Mouse (Mus musculus) forebrain, embryonic 14.5 days (tissue): ENCODE data around the gene Olfr543. TPM values are rescaled to one million over a fixed set of nuclear protein-coding genes. Genes with fewer than 3 reads are reported as not detected.
A peak's percentile ranks its signal among the peaks of the same experiment; 100 is the strongest.

Experiments used
- ATAC-seq: fragments of 200-750 bp; cut with Nextera tagmentation; 2 replicates; pipeline ENCODE4 v1.8.0; 2017; ENCODE audit warnings: mild to moderate bottlenecking, moderate library complexity
- DNase-seq: peaks from one replicate; pipeline ENCODE4 v3.0.0-alpha.2; 2015; ENCODE audit warnings: low spot score
- H3K27ac ChIP-seq: fragments of 300-500 bp; sonication (generic); 2 replicates; pipeline ENCODE4 v1.5.1; 2014; ENCODE audit warnings: low read depth, mild to moderate bottlenecking, control low read depth, low read length, moderate library complexity
- H3K27me3 ChIP-seq: fragments of 300-500 bp; sonication (generic); replicated peaks from 2 replicates; pipeline ENCODE4 v1.6.1; 2014; ENCODE audit warnings: low read length, control low read depth, mixed read lengths; ENCODE audit not compliant: control insufficient read depth, insufficient read depth
- H3K36me3 ChIP-seq: fragments of 300-500 bp; sonication (generic); 2 replicates; pipeline ENCODE4 v1.6.1; 2014; ENCODE audit warnings: low read length, control low read depth; ENCODE audit not compliant: control insufficient read depth, insufficient read depth
- H3K4me1 ChIP-seq: fragments of 300-500 bp; sonication (generic); 2 replicates; pipeline ENCODE4 v1.6.1; 2014; ENCODE audit warnings: antibody characterized with exemption, low read length, control low read depth; ENCODE audit not compliant: control insufficient read depth, insufficient read depth
- H3K4me2 ChIP-seq: fragments of 300-500 bp; sonication (generic); 2 replicates; pipeline ENCODE4 v1.6.1; 2014; ENCODE audit warnings: mild to moderate bottlenecking, control low read depth, low read length
- H3K4me3 ChIP-seq: fragments of 300-500 bp; sonication (generic); 2 replicates; pipeline ENCODE4 v1.5.1; 2014; ENCODE audit warnings: low read depth, low read length, control low read depth
- H3K9ac ChIP-seq: fragments of 300-500 bp; sonication (generic); 2 replicates; pipeline ENCODE4 v1.6.1; 2014; ENCODE audit warnings: mild to moderate bottlenecking, low read length, control low read depth, moderate library complexity
- H3K9me3 ChIP-seq: fragments of 300-500 bp; sonication (generic); replicated peaks from 2 replicates; pipeline ENCODE4 v1.6.1; 2016; ENCODE audit warnings: low read length, control low read depth, mixed read lengths; ENCODE audit not compliant: control insufficient read depth
- WGBS: fragments of 180-500 bp; shearing (Covaris S2); extraction: QIAGEN DNeasy Blood & Tissue Kit; methylation state at CpG from one replicate; pipeline ENCODE4 v1.1.7; 2014; 5-methylcytosine and 5-hydroxymethylcytosine counted together
- polyA plus RNA-seq: library from polyadenylated mRNA; unstranded; fragments of >200 nt; fragmentation: Nextera tagmentation; extraction: Ambion mirVana; gene quantifications from 2 replicates; pipeline ENCODE4 v1.2.1, GENCODE M21; 2014

The Olfr543 gene
- polyA plus RNA-seq, 1 experiment from 2014 or later = not detected

- peaks cover 57% of the 10 kb centered on the region for H3K36me3 ChIP-seq
- no peak overlapping the region for H3K9ac ChIP-seq
- no peak for DNase-seq
- no peak for ATAC-seq
- WGBS = 96% methylated on average over 9 of the region's 9 CpGs
- H3K27me3 ChIP-seq = no peaks in the 10 kb centered on the region
- H3K9me3 ChIP-seq = no peaks in the 10 kb centered on the region
- H3K4me3 ChIP-seq = no peak overlapping the region
- H3K27ac ChIP-seq = no peak overlapping the region
- H3K4me2 ChIP-seq = no peak overlapping the region
- peaks cover 9% of the 10 kb centered on the region; the same call in 1 of the 2 replicates for H3K4me1 ChIP-seq
Measured at GRCm38 (mm10) chr7:102446438-102446837, 35.0 kb downstream of the Olfr543 start.

- Histone ChIP-seq H3K4me1 (peaks cover 9% of the 10 kb centered on the region; the same call in 1 of the 2 replicates), H3K4me2 (no peak overlapping the region), H3K36me3 (peaks cover 37% of the 10 kb centered on the region), H3K27ac (no peak overlapping the region), H3K27me3 (no peaks in the 10 kb centered on the region), H3K9me3 (no peaks in the 10 kb centered on the region), H3K4me3 (no peak overlapping the region), H3K9ac (no peak overlapping the region)
- WGBS = 89% methylated on average over 2 of the region's 2 CpGs
- ATAC-seq = no peak
- no peak for DNase-seq
Measured at GRCm38 (mm10) chr7:102444301-102444700, 37.2 kb downstream of the Olfr543 start.

GRCm38 (mm10) chr7:102442432-102442831 lies 39.0 kb downstream of the Olfr543 start:
- under 1% methylated on average over 4 of the region's 4 CpGs for WGBS
- Histone ChIP-seq H3K4me3 (peak overlapping the region; percentile 78), H3K9ac (peak overlapping the region; percentile 88), H3K4me1 (peaks cover 9% of the 10 kb centered on the region; the same call in 1 of the 2 replicates), H3K4me2 (peak overlapping the region; percentile 61), H3K27me3 (no peaks in the 10 kb centered on the region), H3K36me3 (peaks cover 25% of the 10 kb centered on the region), H3K9me3 (no peaks in the 10 kb centered on the region), H3K27ac (no peak overlapping the region)
- no peak for DNase-seq
- no peak for ATAC-seq

GRCm38 (mm10) chr7:102441657-102442391 lies 39.7 kb downstream of the Olfr543 start, which contains the start of gene Rrm1:
Gene Rrm1 (plus strand): TSS chr7:102441695.
- DNase-seq = peak; percentile 99
- peak within 1 kb of the TSS; percentile 88 for H3K9ac ChIP-seq

GRCm38 (mm10) chr7:102440822-102441656 lies 40.4 kb downstream of the Olfr543 start:
- Histone ChIP-seq H3K36me3 (peaks cover 14% of the 10 kb centered on the region), H3K4me2 (peak overlapping the region; percentile 27; the same call in 1 of the 2 replicates), H3K27ac (no peak overlapping the region), H3K4me1 (peaks cover 9% of the 10 kb centered on the region; the same call in 1 of the 2 replicates), H3K9ac (0 out of 2 replicates have a peak overlapping the region, but pooled peaks have one; percentile 88), H3K9me3 (no peaks in the 10 kb centered on the region), H3K4me3 (peak overlapping the region; percentile 78), H3K27me3 (no peaks in the 10 kb centered on the region)
- 56% methylated on average over 15 of the region's 15 CpGs for WGBS
- DNase-seq = peak; percentile 11
- peak; percentile 2; the same call in 1 of the 2 replicates for ATAC-seq

More at GRCm38 (mm10) chr7:102441657-102442391, 39.7 kb downstream of the Olfr543 start, which contains the start of gene Rrm1:
- H3K4me1 ChIP-seq = peaks cover 9% of the 10 kb centered on the region; the same call in 1 of the 2 replicates
- WGBS = under 1% methylated on average over 49 of the region's 56 CpGs
- H3K27me3 ChIP-seq = no peaks in the 10 kb centered on the region
- peak within 1 kb of the TSS; percentile 77; the same call in 1 of the 2 replicates for H3K27ac ChIP-seq
- H3K9me3 ChIP-seq = no peaks in the 10 kb centered on the region
- H3K4me3 ChIP-seq = peak within 1 kb of the TSS; percentile 78
- ATAC-seq = peak; percentile 99
- H3K36me3 ChIP-seq = peaks cover 21% of the 10 kb centered on the region
- H3K4me2 ChIP-seq = peak within 1 kb of the TSS; percentile 61

- Histone ChIP-seq H3K4me2 (no peak overlapping the region), H3K27me3 (no peaks in the 10 kb centered on the region), H3K4me1 (no peaks in the 10 kb centered on the region), H3K27ac (no peak overlapping the region), H3K9ac (no peak overlapping the region), H3K4me3 (no peak overlapping the region), H3K9me3 (no peaks in the 10 kb centered on the region), H3K36me3 (no peaks in the 10 kb centered on the region)
- 84% methylated on average over 2 of the region's 2 CpGs for WGBS
- ATAC-seq = no peak
- no peak for DNase-seq
Measured at GRCm38 (mm10) chr7:102434344-102434743, 47.1 kb downstream of the Olfr543 start.

Other genes starting within 250 kb of the Olfr543 start
- gene Rhog, start 225.6 kb downstream of the Olfr543 start, polyA plus RNA-seq = 22.0 and 24.8 TPM in 2 replicates
- gene Stim1, start 213.9 kb downstream of the Olfr543 start, polyA plus RNA-seq = 6.5 and 8.8 TPM in 2 replicates
- gene Rrm1, start 40.0 kb downstream of the Olfr543 start, polyA plus RNA-seq = 96.7 and 98.6 TPM in 2 replicates
- 0.09 TPM in 1 of 2 replicates, not detected in the other for gene Olfr544, start 6.6 kb upstream of the Olfr543 start, polyA plus RNA-seq
- gene Olfr545, start 17.9 kb upstream of the Olfr543 start, polyA plus RNA-seq = 0.23 TPM in 1 of 2 replicates, not detected in the other
- not detected in 2 replicates for gene Olfr547, start 53.1 kb upstream of the Olfr543 start, polyA plus RNA-seq
- gene Olfr548-ps1, start 59.2 kb upstream of the Olfr543 start, polyA plus RNA-seq = not detected in 2 replicates
- gene Olfr549, start 68.2 kb upstream of the Olfr543 start, polyA plus RNA-seq = not detected in 2 replicates
- not detected in 2 replicates for gene Trim21, start 83.8 kb upstream of the Olfr543 start, polyA plus RNA-seq
- gene Olfr550, start 89.8 kb upstream of the Olfr543 start, polyA plus RNA-seq = not detected in 2 replicates
- not detected in 2 replicates for gene Olfr551, start 110.2 kb upstream of the Olfr543 start, polyA plus RNA-seq
- gene Olfr552, start 116.1 kb upstream of the Olfr543 start, polyA plus RNA-seq = not detected in 2 replicates
- gene Olfr553, start 136.5 kb upstream of the Olfr543 start, polyA plus RNA-seq = not detected in 2 replicates
- not detected in 2 replicates for gene Olfr554, start 156.8 kb upstream of the Olfr543 start, polyA plus RNA-seq
- not detected in 2 replicates for gene Olfr555, start 177.1 kb upstream of the Olfr543 start, polyA plus RNA-seq
- gene Olfr556, start 183.2 kb upstream of the Olfr543 start, polyA plus RNA-seq = not detected in 2 replicates
- gene Trim68, start 205.6 kb upstream of the Olfr543 start, polyA plus RNA-seq = 4.4 and 5.8 TPM in 2 replicates
- gene Olfr557, start 214.2 kb upstream of the Olfr543 start, polyA plus RNA-seq = not detected in 2 replicates
- gene Olfr558, start 220.5 kb upstream of the Olfr543 start, polyA plus RNA-seq = not detected in 2 replicates
- not detected in 2 replicates for gene Olfr33, start 237.4 kb upstream of the Olfr543 start, polyA plus RNA-seq
- gene Olfr559, start 245.8 kb upstream of the Olfr543 start, polyA plus RNA-seq = not detected in 2 replicates